Mouse (Mus musculus): Measurements from ENCODE around the gene Ryr1.
A peak's percentile ranks its signal among the peaks of the same experiment; 100 is the strongest.
"Not testable (repeated sequence)": the region's sequence is repeated elsewhere in the genome, so short reads cannot be mapped to it uniquely, and the experiment has no call there.

The Ryr1 gene

DNA sequence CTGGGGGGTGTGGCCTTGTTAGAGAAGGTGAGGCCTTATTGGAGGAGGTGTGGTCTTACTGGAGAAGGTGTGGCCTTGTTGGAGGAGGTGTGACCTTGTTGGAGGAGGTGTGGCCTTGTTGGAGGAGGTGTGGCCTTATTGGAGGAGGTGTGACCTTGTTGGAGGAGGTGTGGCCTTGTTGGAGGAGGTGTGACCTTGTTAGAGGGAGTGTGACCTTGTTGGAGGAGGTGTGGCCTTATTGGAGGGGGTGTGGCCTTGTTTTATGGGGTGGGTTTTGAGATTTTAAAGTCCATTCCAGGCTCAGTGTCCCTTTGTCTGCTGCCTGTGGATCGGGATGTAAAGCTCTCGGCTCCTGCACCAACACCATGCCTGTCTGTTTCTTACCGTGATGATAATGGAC is 40.6 kb downstream of the Ryr1 start:
- DNase-seq (ENCODE audit: low spot score in 2 of 2), result no peak

DNA sequence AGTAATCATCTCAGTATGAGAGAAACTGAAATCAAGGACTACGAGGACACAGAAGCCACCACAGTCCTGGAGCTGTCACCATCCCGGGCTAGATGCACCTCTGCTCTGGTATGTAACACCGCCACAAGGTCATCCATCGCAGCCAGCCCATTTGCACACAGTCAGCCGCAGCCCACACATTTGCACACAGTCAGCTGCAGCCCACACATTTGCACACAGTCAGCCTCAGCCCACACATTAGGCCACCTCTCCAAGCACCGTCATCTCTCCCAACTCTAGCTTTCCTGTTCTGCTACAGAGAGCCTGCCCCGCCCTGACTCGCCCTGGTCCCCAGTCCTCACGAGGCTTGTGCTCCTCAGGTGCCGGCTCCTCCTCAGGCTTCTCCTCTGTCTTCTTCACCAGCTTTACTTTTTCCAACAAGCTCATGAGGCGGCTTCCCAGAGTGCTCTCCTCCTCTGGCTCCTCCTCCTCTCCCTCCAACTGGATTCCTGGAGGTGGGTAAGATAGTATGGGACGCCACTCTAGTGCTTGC is 45.5 kb downstream of the Ryr1 start:
- no peak for DNase-seq (ENCODE audit: low spot score in 2 of 2)

DNA sequence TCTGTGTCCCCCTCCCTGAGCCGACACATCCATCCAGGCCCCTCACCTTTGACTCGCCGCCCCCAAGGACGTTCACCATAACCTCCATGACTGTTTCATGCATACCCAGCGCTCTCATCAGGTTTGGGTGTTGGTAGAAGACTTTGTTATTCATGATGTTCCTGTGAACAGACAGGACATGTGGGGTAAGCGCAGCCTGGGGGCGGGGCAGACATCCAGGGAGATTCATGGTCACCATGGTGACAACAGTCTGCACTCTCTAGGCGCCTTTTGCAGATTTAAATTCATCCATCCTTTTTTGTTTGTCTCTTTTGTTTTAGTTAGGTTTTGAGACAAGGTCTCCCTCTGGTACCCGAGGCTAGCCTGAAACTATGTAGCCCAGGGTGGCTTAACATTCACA is 48.0 kb downstream of the Ryr1 start:
- no peak for DNase-seq (ENCODE audit: low spot score in 2 of 2)

DNA sequence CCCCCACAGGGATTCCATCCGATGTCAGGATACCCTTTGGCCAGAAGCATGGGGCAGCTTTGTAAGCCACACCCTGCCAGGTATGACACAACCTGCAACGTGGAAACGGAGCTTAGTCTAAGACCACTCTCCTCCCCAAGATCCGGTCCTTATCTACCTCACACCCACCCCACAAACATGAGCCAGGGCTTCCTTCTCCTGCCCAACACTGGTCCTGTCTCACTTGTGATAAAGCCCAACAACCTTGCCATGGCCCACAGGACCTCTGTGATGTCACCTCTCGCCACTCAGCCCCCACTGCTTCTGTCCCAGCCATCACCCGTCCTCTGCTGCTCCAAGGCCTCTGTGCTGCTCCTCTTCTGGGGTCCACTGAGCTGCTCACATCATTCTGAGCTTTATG is 49.8 kb downstream of the Ryr1 start:
- DNase-seq (ENCODE audit: low spot score in 2 of 2), result no peak

DNA sequence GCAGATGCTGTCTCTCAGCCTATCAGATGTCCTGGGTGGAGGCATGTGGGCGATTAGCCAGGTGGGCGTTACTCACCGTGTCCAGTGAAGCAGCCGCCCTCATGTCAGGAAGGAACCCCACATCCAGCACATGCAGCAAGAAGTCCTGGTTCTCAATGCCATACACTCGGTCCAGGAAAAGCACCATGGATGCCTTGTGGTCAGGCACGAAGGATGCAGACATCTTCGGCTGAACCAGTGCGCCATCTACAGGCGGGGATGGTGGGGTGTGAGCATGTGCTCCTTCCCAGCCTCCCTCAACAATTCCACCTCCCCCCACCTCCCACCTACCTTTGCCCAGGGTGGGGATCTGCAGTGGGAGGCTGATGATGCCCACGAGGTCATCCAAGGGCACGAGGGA is 52.3 kb downstream of the Ryr1 start:
- peak in 1 of 2 experiments; percentile 3 for DNase-seq (ENCODE audit: low spot score in 2 of 2)

DNA sequence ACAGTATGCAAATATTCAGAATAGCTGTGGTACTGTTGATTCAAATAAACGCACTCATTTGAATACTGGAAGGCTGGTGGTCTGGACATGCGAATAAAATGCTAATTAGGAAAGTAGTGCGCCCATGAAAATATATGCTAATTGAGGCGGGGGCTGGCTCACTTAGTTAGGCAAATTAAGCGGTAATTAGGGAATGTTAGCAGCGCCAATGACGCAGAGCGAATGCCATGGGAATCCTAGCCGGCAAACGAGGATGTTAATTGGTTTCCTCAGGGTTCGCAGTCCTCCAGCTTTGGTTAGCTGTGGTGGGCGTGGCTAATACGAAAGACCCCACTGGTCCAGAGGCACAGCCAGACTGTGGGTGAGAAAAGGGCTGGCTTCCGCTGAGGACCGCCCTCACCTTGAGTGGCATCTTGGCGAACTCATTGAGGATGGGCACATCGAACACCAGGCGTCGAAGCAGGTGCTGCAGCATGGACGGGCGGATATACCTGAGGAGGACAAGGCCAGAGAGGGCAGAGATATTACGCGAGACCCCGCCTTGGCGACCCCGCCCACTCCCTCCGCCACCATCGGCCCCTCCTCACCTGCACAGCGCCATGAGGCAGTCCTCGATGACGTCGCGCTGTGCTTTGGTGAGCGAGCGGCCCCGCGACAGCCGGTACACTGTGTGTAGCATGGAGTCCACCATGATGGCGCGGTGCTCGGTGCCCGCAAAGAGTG is 53.6 kb downstream of the Ryr1 start:
- DNase-seq (ENCODE audit: low spot score in 2 of 2), result no peak

DNA sequence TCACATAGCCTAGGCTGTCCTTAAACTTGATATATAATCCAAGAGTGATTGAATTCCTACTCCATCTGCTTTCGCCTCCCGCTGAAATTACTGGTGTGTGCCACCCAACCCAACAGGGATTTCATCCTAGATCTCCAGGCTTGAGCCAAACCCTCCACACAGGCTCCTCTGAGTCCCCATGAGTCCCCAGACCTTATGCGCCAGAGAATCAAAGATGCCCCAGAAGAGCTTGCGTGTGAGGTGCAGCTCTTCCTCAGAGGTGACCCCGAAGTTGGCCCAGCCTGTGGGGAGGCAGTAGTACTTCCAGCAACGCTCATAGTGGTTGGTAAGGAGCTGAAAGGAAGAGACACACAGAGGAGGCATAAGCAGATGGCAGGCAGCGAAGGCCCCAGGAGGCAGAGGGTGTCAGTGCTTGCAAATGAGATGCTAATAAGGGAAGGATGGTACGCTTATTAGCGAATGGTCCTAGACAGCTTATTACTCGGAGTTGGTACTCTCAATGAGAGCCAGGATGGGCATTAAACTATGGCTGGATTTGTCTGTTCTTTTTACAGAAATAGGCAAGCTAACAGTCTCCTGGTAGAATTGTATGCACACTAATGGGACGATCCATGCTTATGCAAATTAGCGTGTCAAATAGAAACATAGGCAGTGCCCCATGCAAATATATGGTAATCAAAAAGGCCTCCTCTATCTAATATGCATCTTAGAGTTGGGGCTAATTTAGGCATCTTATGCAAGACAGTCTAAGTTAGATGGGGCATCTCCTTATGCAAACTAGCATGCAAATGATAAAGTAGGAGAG is 54.4 kb downstream of the Ryr1 start:
- DNase-seq (ENCODE audit: low spot score in 2 of 2), result no peak

DNA sequence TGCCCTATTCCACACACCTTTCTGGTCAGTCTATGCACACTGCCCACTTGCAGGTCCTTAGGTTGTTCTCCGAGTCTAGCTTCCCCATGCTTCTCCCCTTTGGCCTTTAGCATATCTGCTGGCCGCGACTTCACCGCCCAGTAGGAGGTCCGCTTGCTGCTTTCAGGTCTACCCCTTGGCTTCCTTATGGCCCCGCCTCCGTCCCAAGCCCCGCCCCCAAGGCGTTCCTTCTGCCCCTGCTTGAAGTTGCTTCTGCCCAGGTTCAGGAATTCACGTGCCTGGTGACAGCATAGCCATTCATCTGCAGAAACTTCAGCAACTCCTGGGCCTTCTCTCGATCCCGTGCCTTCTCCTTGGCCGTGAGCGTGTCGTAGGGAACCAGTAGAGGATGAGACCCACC is 57.2 kb downstream of the Ryr1 start:
- no peak for DNase-seq (ENCODE audit: low spot score in 2 of 2)

DNA sequence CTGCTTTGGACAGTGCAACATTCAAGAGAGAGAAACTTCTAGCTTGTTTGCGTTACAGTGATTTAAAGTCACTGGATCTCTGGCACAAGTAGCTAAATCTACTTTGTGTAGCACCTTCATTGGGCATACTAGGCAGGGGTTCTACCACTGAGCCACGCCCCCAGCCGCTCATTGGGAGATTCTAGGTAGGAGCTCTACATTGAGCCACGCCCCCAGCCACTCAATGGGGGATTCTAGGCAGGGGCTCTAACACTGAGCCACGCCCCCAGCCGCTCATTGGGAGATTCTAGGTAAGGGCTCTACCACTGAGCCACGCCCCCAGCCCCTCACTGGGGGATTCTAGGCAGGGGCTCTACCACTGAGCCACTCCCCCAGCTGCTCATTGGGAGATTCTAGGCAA is 61.5 kb downstream of the Ryr1 start:
- DNase-seq (ENCODE audit: low spot score in 2 of 2), result not testable (repeated sequence)

DNA sequence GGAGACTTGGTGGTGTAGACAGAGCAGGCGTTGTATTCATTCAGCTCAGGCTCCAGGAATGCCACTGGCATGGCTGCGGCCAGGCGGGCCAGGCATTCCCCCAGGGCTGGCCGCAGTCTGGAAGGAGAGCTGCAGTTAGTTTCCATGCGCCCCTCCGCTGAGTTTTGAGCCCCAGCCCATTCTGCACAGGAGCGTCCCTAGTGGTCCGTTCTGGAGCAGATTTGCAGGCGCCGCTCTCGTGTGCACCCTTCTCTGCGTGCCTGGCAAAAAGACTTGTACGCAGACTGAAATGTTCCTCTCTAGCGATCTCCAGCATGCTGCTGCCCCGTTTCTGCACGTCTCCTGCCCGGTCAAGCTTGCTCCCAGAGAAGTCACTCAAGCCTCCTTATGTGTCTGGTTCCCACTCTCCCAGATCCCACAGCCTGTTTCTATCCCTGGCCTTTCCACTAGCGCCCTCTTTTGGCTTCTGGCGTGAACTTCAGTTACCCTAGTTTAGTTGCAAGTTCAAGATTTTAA is 63.4 kb downstream of the Ryr1 start:
- DNase-seq (ENCODE audit: low spot score in 2 of 2), result no peak

DNA sequence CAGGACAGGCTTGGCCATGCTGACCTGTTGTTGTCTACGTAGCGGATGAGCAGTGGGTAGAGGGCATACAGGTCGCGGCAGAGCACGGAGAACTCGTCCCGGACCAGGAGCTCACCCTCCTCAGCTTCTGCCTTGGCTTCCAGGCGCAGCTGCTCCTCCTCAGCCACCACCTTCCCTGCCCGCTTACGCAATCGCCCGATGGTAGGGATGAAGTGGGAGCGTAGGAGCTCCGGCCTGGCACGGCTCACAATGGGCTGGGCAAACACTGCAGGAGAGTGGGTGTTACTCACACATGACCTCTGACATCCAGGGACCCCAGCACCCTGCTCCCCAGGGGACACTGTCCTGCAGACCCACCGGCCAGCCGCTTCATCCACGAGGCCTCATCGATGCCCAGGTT is 65.5 kb downstream of the Ryr1 start:
- DNase-seq (ENCODE audit: low spot score in 2 of 2), result no peak

DNA sequence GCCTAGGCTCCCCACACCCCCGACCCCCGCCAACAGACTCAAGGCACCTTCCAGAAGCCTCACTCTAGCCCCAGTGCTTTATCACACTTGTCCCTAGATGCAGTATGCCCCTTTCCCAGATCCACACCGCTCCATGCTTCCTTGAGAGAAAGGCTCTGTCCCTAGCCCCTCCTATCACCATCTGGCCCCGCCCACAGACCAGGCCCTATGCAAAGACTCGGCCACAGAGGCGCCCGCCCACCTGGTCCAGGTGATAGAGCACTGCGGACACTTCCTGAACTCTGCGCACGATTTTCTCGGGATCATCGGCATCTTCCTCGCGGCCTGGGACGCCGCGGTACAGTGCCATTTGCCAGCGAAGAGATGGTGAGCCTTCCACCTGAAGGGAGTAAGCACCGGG is 72.2 kb downstream of the Ryr1 start:
- DNase-seq (ENCODE audit: low spot score in 2 of 2), result no peak

DNA sequence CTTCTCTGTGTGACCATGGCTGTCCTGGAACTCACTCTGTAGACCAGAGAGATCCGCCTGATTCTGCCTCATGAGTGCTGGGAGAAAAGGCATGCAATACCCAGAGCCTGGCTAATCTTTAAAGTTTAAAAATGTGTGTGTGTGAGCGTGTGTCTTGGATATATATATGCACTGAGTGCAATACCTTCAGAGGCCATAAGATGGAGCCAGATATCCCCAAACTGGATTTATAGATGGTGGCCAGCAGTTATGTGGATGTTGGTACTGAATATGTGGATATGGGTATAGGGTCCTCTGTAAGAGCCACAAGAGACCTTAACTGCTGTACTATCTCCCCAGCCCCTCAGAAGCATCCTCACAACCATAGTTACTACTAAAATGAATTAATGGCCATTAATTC is 74.2 kb downstream of the Ryr1 start:
- no peak for DNase-seq (ENCODE audit: low spot score in 2 of 2)

DNA sequence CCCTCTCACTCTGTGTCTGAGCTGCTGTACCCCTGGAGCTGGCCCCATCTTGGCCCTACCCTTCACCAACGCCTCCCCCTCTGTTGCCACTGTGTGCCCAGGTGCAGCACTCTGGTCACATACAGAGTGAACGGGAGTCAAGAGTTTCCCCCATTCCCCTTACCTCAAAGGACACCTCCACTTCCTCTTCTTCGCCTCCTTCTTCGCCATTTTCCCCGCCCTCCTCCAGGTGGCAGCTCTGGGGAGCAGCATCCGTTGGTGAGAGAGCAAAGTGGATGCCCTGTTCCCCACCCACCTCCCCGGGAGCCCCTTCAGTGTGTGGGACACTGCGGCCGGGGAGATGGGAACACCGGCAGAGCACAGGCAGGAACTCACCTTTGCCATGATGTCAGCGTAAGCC is 76.4 kb downstream of the Ryr1 start:
- no peak for DNase-seq (ENCODE audit: low spot score in 2 of 2)

DNA sequence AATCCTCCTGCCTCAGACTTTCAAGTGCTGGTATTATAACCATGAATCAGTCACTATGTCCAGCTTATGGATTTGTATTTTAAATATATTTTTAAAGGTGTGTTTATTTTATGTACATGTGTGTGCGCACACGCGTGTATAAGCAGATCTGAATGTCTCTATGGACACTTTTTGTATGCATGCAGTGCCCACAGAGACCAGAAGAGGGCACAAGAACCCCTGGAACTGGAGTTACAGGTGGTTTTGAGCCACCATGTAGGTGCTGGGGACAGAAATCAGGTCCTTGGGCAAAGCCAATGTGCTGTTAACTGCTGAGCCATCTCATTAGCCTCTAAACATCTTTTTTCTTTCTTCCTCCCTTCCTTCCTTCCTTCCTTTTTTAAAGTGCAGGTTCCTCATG is 76.9 kb downstream of the Ryr1 start:
- no peak for DNase-seq (ENCODE audit: low spot score in 2 of 2)

DNA sequence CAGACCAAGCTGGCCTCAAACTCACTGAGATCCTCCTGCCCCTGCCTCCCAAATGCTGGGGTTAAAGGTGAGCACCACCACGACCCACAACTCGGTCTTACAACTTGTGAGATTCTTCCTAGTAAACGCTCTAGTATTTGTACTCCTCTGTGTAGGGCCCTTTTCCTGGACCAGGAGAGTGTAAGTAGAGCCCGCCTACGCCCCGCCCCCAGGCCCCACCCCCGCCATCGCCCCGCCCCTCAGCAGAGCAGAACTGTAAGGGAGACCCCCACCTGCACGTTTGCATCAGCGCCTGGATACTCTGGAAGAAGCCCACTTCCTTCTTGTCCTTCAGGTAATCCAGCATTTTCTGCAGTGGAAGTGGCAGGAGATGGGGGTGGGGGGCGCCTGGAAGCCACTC is 78.4 kb downstream of the Ryr1 start:
- no peak for DNase-seq (ENCODE audit: low spot score in 2 of 2)

DNA sequence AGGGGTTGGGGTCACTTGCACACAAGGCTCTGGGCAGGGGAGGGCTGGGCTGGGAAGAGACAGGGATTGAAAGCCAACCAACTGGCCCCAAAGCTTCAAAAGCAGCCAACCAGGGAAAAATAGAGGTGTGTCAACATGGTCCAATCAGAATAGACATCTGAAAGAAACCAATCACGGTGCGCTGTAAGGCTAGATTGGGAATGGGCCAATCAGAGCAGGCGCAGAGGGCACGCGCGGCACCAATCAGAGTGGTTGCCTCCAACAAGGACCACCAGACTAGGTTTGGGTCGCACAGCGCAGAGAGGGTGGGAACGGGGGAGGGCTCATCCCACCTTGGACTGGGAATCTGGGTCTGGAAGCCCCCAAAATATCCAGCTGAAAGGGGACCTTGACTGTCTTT is 80.7 kb downstream of the Ryr1 start:
- DNase-seq (ENCODE audit: low spot score in 2 of 2), result no peak

DNA sequence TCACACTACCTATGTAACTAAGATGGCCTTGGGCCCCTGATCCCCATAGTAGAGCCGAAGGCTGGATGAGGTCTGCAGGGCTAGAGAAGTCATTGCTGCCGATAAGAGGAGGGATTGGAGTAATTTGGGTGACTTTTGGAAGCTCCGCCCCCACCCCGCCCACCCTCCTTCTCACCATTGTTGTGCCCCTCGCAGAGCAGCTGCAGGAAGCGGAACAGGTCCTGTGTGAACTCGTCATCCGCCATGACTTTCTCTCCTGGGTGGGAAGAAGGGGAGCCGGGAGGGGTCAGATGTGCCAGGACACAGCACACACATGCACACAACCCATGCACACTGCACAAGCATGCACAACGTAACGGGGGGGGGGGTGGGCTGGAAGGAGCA is 81.3 kb downstream of the Ryr1 start:
- DNase-seq (ENCODE audit: low spot score in 2 of 2), result no peak

DNA sequence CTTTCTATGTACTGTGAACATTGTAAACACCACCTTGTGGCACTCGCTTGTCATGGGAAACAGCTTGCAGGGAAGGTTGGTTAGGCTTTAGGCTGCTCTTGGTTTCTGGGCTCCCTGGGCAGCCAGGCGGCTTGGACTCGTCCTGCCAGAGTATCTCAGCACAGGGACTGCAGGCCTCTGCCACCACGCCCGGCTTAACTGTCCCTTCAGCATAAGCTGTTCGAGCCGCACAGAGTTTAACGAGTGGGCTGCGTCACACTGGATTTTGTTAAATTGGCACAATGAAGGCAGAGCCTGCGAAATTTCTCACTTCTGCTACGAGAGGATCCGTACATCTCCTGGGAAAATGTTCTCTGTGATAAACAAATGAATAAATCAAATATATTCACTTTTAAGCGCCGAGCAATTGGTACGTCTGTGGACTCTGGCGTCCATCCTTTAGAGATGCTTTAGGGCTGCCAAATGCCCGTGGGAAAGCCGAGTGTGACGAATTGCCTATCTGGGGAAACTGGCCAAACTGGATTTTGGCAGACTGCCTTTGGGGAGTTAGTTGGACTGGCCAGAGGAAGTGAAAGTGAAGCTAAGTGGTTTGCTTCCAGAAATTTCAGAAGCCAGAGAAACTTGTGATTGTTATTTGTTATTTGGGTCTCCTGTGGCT is 81.8 kb downstream of the Ryr1 start:
- DNase-seq (ENCODE audit: low spot score in 2 of 2), result peak; percentile 72 to 81

DNA sequence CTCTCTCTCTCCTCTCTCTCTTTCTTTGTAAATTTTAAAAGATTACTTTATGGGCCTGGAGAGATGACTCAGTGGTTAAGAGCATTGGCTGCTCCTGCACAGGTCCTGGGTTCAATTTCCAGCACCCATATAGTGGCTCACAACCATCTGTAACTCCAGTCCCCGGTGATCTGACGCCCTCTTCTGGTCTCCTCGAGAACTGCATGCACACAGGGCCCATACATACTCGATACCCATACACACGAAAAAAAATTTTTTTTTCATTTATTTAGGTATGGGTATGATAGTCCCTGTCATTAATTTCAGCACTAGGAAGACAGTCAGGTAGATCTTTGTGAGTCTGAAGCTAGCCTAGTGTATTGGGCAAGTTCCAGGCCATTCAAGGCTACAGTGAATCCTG is 83.8 kb downstream of the Ryr1 start:
- no peak for DNase-seq (ENCODE audit: low spot score in 2 of 2)

DNA sequence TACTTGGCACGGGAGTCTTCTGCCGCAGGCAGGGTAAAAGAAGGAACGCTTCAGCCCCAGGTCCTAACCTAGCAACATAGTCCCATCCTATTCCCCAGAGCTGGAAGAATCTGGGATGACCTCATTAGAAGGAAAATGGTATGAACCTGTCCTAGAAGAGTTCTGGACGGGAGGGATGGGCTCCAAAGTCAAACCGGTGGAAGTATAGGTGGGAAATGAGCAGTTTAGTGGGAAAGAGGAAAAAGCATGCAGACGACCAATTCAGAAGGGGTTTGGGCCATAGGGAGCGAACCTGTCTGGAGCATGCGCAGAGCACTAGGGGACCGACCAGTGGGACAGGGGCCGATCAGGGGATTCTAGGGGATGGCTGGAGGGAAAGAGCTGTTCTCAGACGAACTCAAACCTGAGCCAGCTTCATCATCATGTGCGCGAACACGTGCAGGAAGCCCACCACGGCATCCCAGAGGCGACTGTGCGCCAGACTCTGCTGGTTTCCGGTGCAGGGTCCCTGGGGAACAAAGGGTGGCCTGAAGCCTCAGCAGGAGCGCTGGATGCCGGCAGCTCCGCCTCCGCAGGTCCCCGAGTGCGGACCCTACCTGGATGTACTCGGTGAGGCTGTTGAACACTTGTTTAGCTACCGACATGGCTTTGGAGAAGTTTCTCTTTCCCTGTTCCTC is 84.9 kb downstream of the Ryr1 start:
- DNase-seq (ENCODE audit: low spot score in 2 of 2), result peak; percentile 11 to 34

DNA sequence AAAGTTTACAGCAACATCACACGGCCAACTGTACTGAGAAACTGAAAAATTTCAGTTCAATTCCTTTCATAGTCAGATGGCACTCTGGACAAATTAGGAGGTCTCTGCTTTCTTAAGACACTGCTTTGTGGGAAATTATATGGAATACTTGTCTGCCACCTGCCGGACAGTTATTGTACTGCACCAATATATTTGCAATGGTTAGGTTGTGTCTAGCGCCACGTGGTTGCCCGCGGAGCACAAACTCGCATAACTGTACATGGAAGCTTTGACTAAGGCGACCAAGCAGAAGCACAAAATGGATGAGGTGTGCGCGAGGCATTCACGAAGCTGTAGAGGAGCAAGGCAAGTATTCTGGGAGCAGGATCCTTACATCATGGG is 85.4 kb downstream of the Ryr1 start:
- DNase-seq (ENCODE audit: low spot score in 2 of 2), result peak; percentile 57 to 86

All from heart, adult 9 months (tissue).